21 mouse cellular contexts compared by ENCODE assay signal in genomic region chr17:60337680-60338079, GRCm38 (mm10).
A peak's percentile ranks its signal among the peaks of the same experiment; 100 is the strongest.
DNase-seq lines count a peak whose midpoint lies in the region; ATAC-seq lines count a peak whose summit lies in the region.
"Had no signal": no experiment of that assay in that cellular context is flagged by ENCODE, and none has a peak within 500 bp of the region (broad histone marks: within the 10 kb centered on the region; RNA-seq: fewer than 3 reads in every experiment).

No protein-coding gene starts in this region.

- ATAC-seq in forebrain, embryonic 12.5 days (ENCODE audit: low FRiP score): peak; percentile 71; the same call in 1 of the 2 replicates
- peak; percentile 73; the same call in 1 of the 2 replicates for ATAC-seq in hindbrain, embryonic 15.5 days (ENCODE audit: low FRiP score, low read depth)
- no peak; the same call in 1 of the 2 replicates for ATAC-seq in midbrain, embryonic 14.5 days (ENCODE audit: low FRiP score, low TSS enrichment)
- ATAC-seq: CD4-positive, CD25-positive, alpha-beta regulatory T cell, adult 4 months; Patski had no signal

- no peaks in the 10 kb centered on the region for H3K27me3 ChIP-seq in forebrain, embryonic 12.5 days
- no peaks in the 10 kb centered on the region for H3K27me3 ChIP-seq in hindbrain, embryonic 15.5 days
- H3K27me3 ChIP-seq in midbrain, embryonic 14.5 days (ENCODE audit: control insufficient read depth, insufficient read depth, low read length): no peaks in the 10 kb centered on the region
- H3K27me3 ChIP-seq: neural tube, embryonic 13.5 days; Patski had no signal

- WGBS in forebrain, embryonic 12.5 days: 35% methylated on average over 5 of the region's 5 CpGs
- WGBS in hindbrain, embryonic 15.5 days: 40% methylated on average over 5 of the region's 5 CpGs
- WGBS in midbrain, embryonic 14.5 days: 19% methylated on average over 5 of the region's 5 CpGs

- 0 out of 2 replicates have a peak overlapping the region, but pooled peaks have one; percentile 31 for H3K27ac ChIP-seq in forebrain, embryonic 12.5 days
- no peak overlapping the region for H3K27ac ChIP-seq in hindbrain, embryonic 15.5 days (replicated peaks)
- H3K27ac ChIP-seq in midbrain, embryonic 14.5 days (replicated peaks; ENCODE audit: low read depth, low read length): no peak overlapping the region
- H3K27ac ChIP-seq: neural tube, embryonic 13.5 days had no signal

- no peaks in the 10 kb centered on the region for H3K36me3 ChIP-seq in forebrain, embryonic 12.5 days (replicated peaks)
- H3K36me3 ChIP-seq in hindbrain, embryonic 15.5 days: no peaks in the 10 kb centered on the region
- no peaks in the 10 kb centered on the region for H3K36me3 ChIP-seq in midbrain, embryonic 14.5 days (ENCODE audit: control insufficient read depth, insufficient read depth, low read length)
- H3K36me3 ChIP-seq: neural tube, embryonic 13.5 days had no signal

- no peak overlapping the region for H3K9ac ChIP-seq in forebrain, embryonic 12.5 days
- H3K9ac ChIP-seq in hindbrain, embryonic 15.5 days: no peak overlapping the region
- H3K9ac ChIP-seq in midbrain, embryonic 14.5 days (replicated peaks; ENCODE audit: low read length): no peak overlapping the region
- H3K9ac ChIP-seq: neural tube, embryonic 13.5 days had no signal

- no peaks in the 10 kb centered on the region for H3K9me3 ChIP-seq in forebrain, embryonic 12.5 days
- no peaks in the 10 kb centered on the region for H3K9me3 ChIP-seq in hindbrain, embryonic 15.5 days
- no peaks in the 10 kb centered on the region for H3K9me3 ChIP-seq in midbrain, embryonic 14.5 days (ENCODE audit: control insufficient read depth, low read length)

- H3K4me1 ChIP-seq in forebrain, embryonic 12.5 days: 0 out of 2 replicates have a peak, but pooled peaks cover 4% of the 10 kb centered on the region
- no peaks in the 10 kb centered on the region for H3K4me1 ChIP-seq in hindbrain, embryonic 15.5 days (replicated peaks)
- 0 out of 2 replicates have a peak, but pooled peaks cover 3% of the 10 kb centered on the region for H3K4me1 ChIP-seq in midbrain, embryonic 14.5 days (ENCODE audit: control insufficient read depth, insufficient read depth, low read length)
- H3K4me1 ChIP-seq: neural tube, embryonic 13.5 days had no signal

- no peak overlapping the region for H3K4me3 ChIP-seq in forebrain, embryonic 12.5 days (replicated peaks)
- H3K4me3 ChIP-seq in hindbrain, embryonic 15.5 days: no peak overlapping the region
- H3K4me3 ChIP-seq in midbrain, embryonic 14.5 days (replicated peaks; ENCODE audit: low read depth, low read length): no peak overlapping the region
- H3K4me3 ChIP-seq: neural tube, embryonic 13.5 days had no signal

- DNase-seq in embryo, embryonic 10 days (ENCODE audit: low spot score): peak; percentile 5
- DNase-seq in embryo, embryonic 9.5 days (ENCODE audit: extremely low spot score): no peak
- peak; percentile 57 for DNase-seq in midbrain, embryonic 14.5 days
- no peak for DNase-seq in layer of hippocampus, adult 9-10 months (ENCODE audit: low spot score)
- no peak for DNase-seq in heart, adult 11 months
- DNase-seq in kidney, postnatal 36 days: no peak
- DNase-seq: adrenal gland, adult 8-10 months; cerebellum, adult 18-20 months; heart, postnatal 10 days; kidney, adult 2 months; kidney, postnatal 25 days; lung, adult 18-20 months; lung, postnatal 14 days; thymus, postnatal 36 days had no signal

- H3K4me2 ChIP-seq in forebrain, embryonic 12.5 days: no peak overlapping the region
- no peak overlapping the region for H3K4me2 ChIP-seq in hindbrain, embryonic 15.5 days
- H3K4me2 ChIP-seq in midbrain, embryonic 14.5 days (ENCODE audit: low read length): no peak overlapping the region
- H3K4me2 ChIP-seq: heart, embryonic 11.5 days; liver, embryonic 11.5 days; neural tube, embryonic 13.5 days had no signal

Comparison
In these comparisons a context has a peak if more than half of its experiments do, and no peak if none do; other contexts are left out.
1. DNase-seq: peak in embryo, embryonic 10 days (single experiment) and midbrain, embryonic 14.5 days (single experiment); none in embryo, embryonic 9.5 days (single experiment), layer of hippocampus, adult 9-10 months (single experiment), heart, adult 11 months (single experiment) and kidney, postnatal 36 days (0 of 2).